Mouse (Mus musculus): ENCODE measurements around the gene Neurod2.

The Neurod2 gene

DNA sequence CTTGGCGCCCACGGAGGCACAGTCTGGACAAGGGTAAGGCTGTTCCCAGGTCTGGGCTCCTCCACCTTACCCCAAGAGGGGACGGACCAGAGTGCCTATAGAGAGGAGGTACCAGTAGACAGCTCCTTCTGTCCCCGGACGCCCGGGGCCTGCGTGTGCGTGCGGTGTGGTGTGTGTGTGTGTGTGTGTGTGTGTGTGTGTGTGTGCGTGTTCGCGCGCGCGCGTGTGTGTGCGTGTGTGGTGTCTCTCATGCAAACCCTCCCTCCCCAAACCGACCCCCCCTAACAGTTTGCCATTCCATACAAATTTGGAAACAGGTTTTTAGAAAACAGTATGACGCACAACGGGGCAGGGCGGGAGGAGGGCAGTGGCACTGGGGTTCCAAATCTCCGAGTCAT, 3.6 kb downstream of the Neurod2 start:
- Histone ChIP-seq H3K9me3 (ENCODE audit: low read length) (no peaks in the 10 kb centered on the region), H3K4me1 (replicated peaks; ENCODE audit: low read depth, low read length) (peaks cover 61% of the 10 kb centered on the region), H3K4me3 (replicated peaks; ENCODE audit: low read length) (no peak overlapping the region), H3K36me3 (ENCODE audit: insufficient read depth, low read length) (no peaks in the 10 kb centered on the region), H3K27me3 (ENCODE audit: insufficient read depth, low read length) (peaks cover 100% of the 10 kb centered on the region)
- TF ChIP-seq CTCF (conservative IDR thresholded peaks at IDR 0.05; ENCODE audit: low read length) (no peak), POU5F1 (IDR thresholded peaks at IDR 0.05; ENCODE audit: borderline replicate concordance, low read length) (no peak), NANOG (IDR thresholded peaks at IDR 0.05; ENCODE audit: borderline replicate concordance, low read length) (no peak)

DNA sequence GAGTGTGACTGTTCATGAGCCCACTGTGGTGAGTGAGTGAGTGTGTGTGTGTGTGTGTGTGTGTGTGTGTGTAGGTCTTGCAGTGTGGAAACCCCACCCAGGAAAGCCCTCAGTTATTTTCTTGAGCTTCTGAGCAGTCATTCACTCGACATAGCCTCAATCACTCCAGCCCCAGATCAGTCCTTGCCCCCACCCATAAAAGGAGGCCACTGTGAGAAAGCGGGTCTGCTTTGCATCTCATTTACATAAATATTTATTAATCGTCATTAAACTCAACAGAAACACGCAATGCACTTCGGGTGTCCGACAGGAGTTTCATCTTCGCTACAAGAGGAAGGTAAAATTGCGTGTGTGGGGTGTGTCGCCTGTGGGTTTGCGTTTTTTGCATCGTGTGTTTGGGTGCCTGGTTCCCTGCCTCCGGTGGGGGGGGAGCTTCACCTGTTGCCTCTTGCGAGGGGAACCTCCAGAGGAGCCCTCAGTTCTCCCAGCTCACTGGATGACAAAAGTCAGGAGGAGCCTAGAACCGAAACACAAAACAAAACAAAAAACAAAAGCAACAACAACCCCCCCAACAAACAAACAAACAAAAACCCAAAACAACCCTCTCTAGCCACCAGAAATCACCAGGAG, 4.1 kb downstream of the Neurod2 start:
- Histone ChIP-seq H3K4me3 (replicated peaks; ENCODE audit: low read length) (no peak overlapping the region), H3K9me3 (ENCODE audit: low read length) (no peaks in the 10 kb centered on the region), H3K4me1 (replicated peaks; ENCODE audit: low read depth, low read length) (peaks cover 62% of the 10 kb centered on the region), H3K27me3 (ENCODE audit: insufficient read depth, low read length) (peaks cover 100% of the 10 kb centered on the region), H3K36me3 (ENCODE audit: insufficient read depth, low read length) (no peaks in the 10 kb centered on the region)
- TF ChIP-seq CTCF (conservative IDR thresholded peaks at IDR 0.05; ENCODE audit: low read length) (no peak), POU5F1 (IDR thresholded peaks at IDR 0.05; ENCODE audit: borderline replicate concordance, low read length) (no peak), NANOG (IDR thresholded peaks at IDR 0.05; ENCODE audit: borderline replicate concordance, low read length) (no peak)

DNA sequence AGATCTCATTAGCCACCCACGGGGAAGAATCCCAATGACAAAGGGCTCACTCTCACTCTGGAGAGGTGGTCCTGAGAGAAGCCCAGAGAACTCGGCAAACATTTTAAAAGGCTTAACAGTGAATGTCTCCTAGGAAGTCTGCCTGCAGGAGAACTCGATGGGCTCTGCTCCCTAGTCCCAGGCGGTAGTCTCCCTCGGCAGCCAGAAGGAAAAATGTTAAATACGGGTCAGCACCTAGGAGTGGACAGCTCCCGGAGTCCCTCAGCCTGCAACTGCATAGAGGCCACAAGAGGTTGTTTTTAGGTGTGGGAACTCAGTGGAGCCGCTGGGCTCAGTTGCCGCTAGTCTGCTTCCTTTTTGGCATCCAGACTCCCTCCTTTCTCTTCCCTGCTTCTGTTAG, 5.5 kb downstream of the Neurod2 start:
- Histone ChIP-seq H3K36me3 (ENCODE audit: insufficient read depth, low read length) (no peaks in the 10 kb centered on the region), H3K4me3 (replicated peaks; ENCODE audit: low read length) (no peak overlapping the region), H3K27me3 (ENCODE audit: insufficient read depth, low read length) (peaks cover 100% of the 10 kb centered on the region), H3K4me1 (replicated peaks; ENCODE audit: low read depth, low read length) (peaks cover 58% of the 10 kb centered on the region), H3K9me3 (ENCODE audit: low read length) (no peaks in the 10 kb centered on the region)
- TF ChIP-seq NANOG (IDR thresholded peaks at IDR 0.05; ENCODE audit: borderline replicate concordance, low read length) (peak; percentile 52; the same call in 1 of the 2 replicates), CTCF (conservative IDR thresholded peaks at IDR 0.05; ENCODE audit: low read length) (no peak)

GRCm38 (mm10) chr11:98323136-98323866, 6.1 kb downstream of the Neurod2 start:
- Histone ChIP-seq H3K27me3 (ENCODE audit: insufficient read depth, low read length) (peaks cover 100% of the 10 kb centered on the region), H3K36me3 (ENCODE audit: insufficient read depth, low read length) (no peaks in the 10 kb centered on the region), H3K4me1 (replicated peaks; ENCODE audit: low read depth, low read length) (peaks cover 63% of the 10 kb centered on the region), H3K4me3 (replicated peaks; ENCODE audit: low read length) (no peak overlapping the region), H3K9me3 (ENCODE audit: low read length) (no peaks in the 10 kb centered on the region)
- TF ChIP-seq POU5F1 (IDR thresholded peaks at IDR 0.05; ENCODE audit: borderline replicate concordance, low read length) (no peak), NANOG (IDR thresholded peaks at IDR 0.05; ENCODE audit: borderline replicate concordance, low read length) (no peak), CTCF (conservative IDR thresholded peaks at IDR 0.05; ENCODE audit: low read length) (no peak)

- Histone ChIP-seq H3K4me1 (replicated peaks; ENCODE audit: low read depth, low read length) (peaks cover 58% of the 10 kb centered on the region), H3K4me3 (replicated peaks; ENCODE audit: low read length) (no peak overlapping the region), H3K27me3 (ENCODE audit: insufficient read depth, low read length) (peaks cover 100% of the 10 kb centered on the region), H3K36me3 (ENCODE audit: insufficient read depth, low read length) (no peaks in the 10 kb centered on the region), H3K9me3 (ENCODE audit: low read length) (no peaks in the 10 kb centered on the region)
- TF ChIP-seq NANOG (IDR thresholded peaks at IDR 0.05; ENCODE audit: borderline replicate concordance, low read length) (no peak), POU5F1 (IDR thresholded peaks at IDR 0.05; ENCODE audit: borderline replicate concordance, low read length) (no peak), CTCF (conservative IDR thresholded peaks at IDR 0.05; ENCODE audit: low read length) (no peak)
Observed at GRCm38 (mm10) chr11:98322159-98322558, 7.3 kb downstream of the Neurod2 start.

GRCm38 (mm10) chr11:98321677-98322003, 7.8 kb downstream of the Neurod2 start:
- peaks cover 100% of the 10 kb centered on the region for H3K27me3 ChIP-seq (ENCODE audit: insufficient read depth, low read length)
- no peaks in the 10 kb centered on the region for H3K36me3 ChIP-seq (ENCODE audit: insufficient read depth, low read length)
- no peak overlapping the region for H3K4me3 ChIP-seq (replicated peaks; ENCODE audit: low read length)
- no peak for TF ChIP-seq CTCF (conservative IDR thresholded peaks at IDR 0.05; ENCODE audit: low read length)
- TF ChIP-seq NANOG (IDR thresholded peaks at IDR 0.05; ENCODE audit: borderline replicate concordance, low read length): no peak
- no peak for TF ChIP-seq POU5F1 (IDR thresholded peaks at IDR 0.05; ENCODE audit: borderline replicate concordance, low read length)
- peaks cover 53% of the 10 kb centered on the region for H3K4me1 ChIP-seq (replicated peaks; ENCODE audit: low read depth, low read length)
- H3K9me3 ChIP-seq (ENCODE audit: low read length): no peaks in the 10 kb centered on the region

DNA sequence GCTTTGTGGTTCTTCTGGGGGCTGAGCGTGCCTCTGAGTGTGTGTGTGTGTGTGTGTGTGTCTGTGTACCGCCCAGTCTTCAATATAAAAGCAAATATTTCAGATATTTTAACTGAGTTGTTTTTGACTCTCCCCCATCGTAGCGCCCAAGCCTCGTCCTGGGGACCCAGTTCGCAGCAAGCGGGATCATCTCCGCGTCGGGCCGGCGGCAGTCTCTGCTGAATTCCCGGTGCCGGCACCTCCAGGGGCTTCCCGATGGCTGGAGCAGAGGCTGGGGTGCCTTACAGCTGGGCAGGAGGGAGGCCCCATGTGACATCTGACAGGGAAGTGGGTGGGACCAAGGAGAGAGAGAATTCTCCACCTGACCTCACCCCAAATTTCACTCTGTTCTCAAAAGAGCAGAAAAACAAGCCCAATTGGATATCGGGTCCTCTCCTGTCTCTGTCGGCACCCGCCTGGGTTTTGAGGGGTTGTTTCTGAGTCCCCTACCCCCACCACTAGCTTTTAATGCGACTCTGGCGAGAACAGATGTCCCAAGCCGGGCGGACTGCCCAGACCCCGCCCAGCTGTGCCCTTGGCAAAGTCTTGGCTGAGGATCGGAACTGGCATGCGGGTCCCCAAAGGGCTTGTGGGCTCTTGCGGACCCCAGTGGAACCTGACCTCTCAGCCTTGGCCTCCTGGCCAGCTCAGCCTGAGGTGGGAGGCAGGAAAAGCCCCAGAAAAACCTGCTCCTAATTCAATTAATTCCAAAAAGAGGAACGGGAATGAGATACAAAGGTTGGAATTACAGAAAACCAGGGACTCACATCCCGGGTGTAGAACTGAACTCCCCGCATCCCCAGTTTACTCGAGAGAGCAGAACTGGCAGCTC, 8.4 kb downstream of the Neurod2 start:
- Histone ChIP-seq H3K4me1 (replicated peaks; ENCODE audit: low read depth, low read length) (peaks cover 50% of the 10 kb centered on the region), H3K27me3 (ENCODE audit: insufficient read depth, low read length) (peaks cover 100% of the 10 kb centered on the region), H3K9me3 (ENCODE audit: low read length) (no peaks in the 10 kb centered on the region), H3K36me3 (ENCODE audit: insufficient read depth, low read length) (no peaks in the 10 kb centered on the region), H3K4me3 (replicated peaks; ENCODE audit: low read length) (peak overlapping the region; percentile 46)
- TF ChIP-seq CTCF (conservative IDR thresholded peaks at IDR 0.05; ENCODE audit: low read length) (no peak), POU5F1 (IDR thresholded peaks at IDR 0.05; ENCODE audit: borderline replicate concordance, low read length) (no peak), NANOG (IDR thresholded peaks at IDR 0.05; ENCODE audit: borderline replicate concordance, low read length) (no peak)

GRCm38 (mm10) chr11:98320381-98320780, 9.1 kb downstream of the Neurod2 start:
- peaks cover 47% of the 10 kb centered on the region for H3K4me1 ChIP-seq (replicated peaks; ENCODE audit: low read depth, low read length)
- TF ChIP-seq NANOG (IDR thresholded peaks at IDR 0.05; ENCODE audit: borderline replicate concordance, low read length): no peak
- no peak for TF ChIP-seq CTCF (conservative IDR thresholded peaks at IDR 0.05; ENCODE audit: low read length)
- TF ChIP-seq POU5F1 (IDR thresholded peaks at IDR 0.05; ENCODE audit: borderline replicate concordance, low read length): no peak
- no peaks in the 10 kb centered on the region for H3K36me3 ChIP-seq (ENCODE audit: insufficient read depth, low read length)
- H3K27me3 ChIP-seq (ENCODE audit: insufficient read depth, low read length): peaks cover 100% of the 10 kb centered on the region
- H3K4me3 ChIP-seq (replicated peaks; ENCODE audit: low read length): peak overlapping the region; percentile 46; the same call in 1 of the 2 replicates
- H3K9me3 ChIP-seq (ENCODE audit: low read length): no peaks in the 10 kb centered on the region
